Mouse (Mus musculus): Measurements from ENCODE around the gene Dbndd2.

DNA sequence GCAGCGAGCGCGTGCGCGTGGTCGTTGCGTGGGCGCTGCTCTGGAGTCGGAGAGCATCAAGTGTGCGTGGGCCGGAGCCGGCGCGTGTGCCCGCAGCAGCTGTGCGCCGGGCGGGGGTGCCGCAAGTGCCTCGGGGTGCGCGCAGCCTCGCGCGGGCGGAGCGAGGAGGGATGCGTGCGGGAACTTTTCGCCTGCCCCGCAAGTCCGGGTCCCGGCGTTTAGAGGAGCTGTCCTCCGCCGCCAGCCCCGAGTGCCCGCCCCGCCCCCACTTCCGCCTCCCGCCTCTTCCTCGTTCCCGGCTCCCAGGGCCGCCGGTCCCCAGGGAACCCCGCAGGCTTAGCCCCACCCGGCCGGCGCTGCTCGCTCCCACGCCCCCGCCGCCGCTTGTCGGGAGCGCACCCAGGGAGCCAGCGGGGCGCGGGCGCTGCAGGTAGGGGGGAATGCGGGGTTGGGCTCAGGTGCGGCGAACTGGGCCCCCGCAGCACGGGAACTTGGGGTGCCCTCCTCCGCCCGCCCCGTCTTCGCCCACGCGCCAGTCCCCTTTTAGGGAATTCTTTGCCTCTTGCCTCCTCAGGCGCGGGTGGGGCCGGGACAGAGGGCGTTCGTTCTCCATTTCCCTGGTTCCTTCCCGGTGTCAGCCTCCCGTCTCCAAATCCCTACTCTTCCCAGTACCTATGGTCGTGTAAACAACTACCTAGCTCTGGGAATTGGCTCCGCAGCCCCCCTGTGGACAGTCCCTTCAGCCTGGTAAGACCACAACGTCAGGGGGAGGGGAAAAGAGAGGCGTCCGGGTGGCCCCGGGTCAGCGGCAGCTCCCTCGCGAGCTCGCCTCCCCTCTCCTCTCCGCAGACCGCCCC, 580 bp downstream of the Dbndd2 start:
- TF ChIP-seq CTCF (IDR thresholded peaks at IDR 0.05; ENCODE audit: borderline replicate concordance, extremely low read depth, insufficient read depth, insufficient read length) (no peak), POLR2A (IDR thresholded peaks at IDR 0.05; ENCODE audit: borderline replicate concordance, extremely low read depth, insufficient read depth, insufficient read length, poor library complexity, severe bottlenecking) (no peak)
